Mouse (Mus musculus) midbrain, embryonic 11.5 days (tissue): ENCODE measurements around the gene Vmn1r221. TPM values are rescaled to one million over a fixed set of nuclear protein-coding genes. Genes with fewer than 3 reads are reported as not detected.
"Not testable (repeated sequence)": the region's sequence is repeated elsewhere in the genome, so short reads cannot be mapped to it uniquely, and the experiment has no call there.

ENCODE experiments used
- ATAC-seq: fragments of 200-750 bp; cut with Nextera tagmentation; 2 replicates; pipeline ENCODE4 v1.8.0; 2017; ENCODE audit warnings: moderate TSS enrichment, moderate library complexity; ENCODE audit not compliant: low FRiP score
- DNase-seq: peaks from one replicate; pipeline ENCODE4 v3.0.0; 2015; ENCODE audit warnings: low spot score; ENCODE audit errors: missing footprints
- H3K27ac ChIP-seq: fragments of 300-500 bp; sonication (generic); 2 replicates; pipeline ENCODE4 v1.5.1; 2014; ENCODE audit warnings: low read depth, low read length
- H3K27me3 ChIP-seq: fragments of 300-500 bp; sonication (generic); 2 replicates; pipeline ENCODE4 v1.6.1; 2014; ENCODE audit warnings: mild to moderate bottlenecking, low read length, moderate library complexity, mixed read lengths; ENCODE audit not compliant: control insufficient read depth, insufficient read depth
- H3K36me3 ChIP-seq: fragments of 300-500 bp; sonication (generic); 2 replicates; pipeline ENCODE4 v1.6.1; 2014; ENCODE audit warnings: mild to moderate bottlenecking, low read length, moderate library complexity, mixed read lengths; ENCODE audit not compliant: control insufficient read depth, insufficient read depth
- H3K4me1 ChIP-seq: fragments of 300-500 bp; sonication (generic); 2 replicates; pipeline ENCODE4 v1.6.1; 2014; ENCODE audit warnings: low read length; ENCODE audit not compliant: control insufficient read depth, insufficient read depth
- H3K4me2 ChIP-seq: fragments of 300-500 bp; sonication (generic); 2 replicates; pipeline ENCODE4 v1.6.1; 2014; ENCODE audit warnings: mild to moderate bottlenecking, moderate library complexity
- H3K4me3 ChIP-seq: fragments of 300-500 bp; sonication (generic); 2 replicates; pipeline ENCODE4 v1.5.1; 2014; ENCODE audit warnings: low read depth, low read length
- H3K9ac ChIP-seq: fragments of 300-500 bp; sonication (generic); 2 replicates; pipeline ENCODE4 v1.6.1; 2014; ENCODE audit warnings: low read length
- H3K9me3 ChIP-seq: fragments of 300-500 bp; sonication (generic); 2 replicates; pipeline ENCODE4 v1.6.1; 2016; ENCODE audit warnings: low read length; ENCODE audit not compliant: control insufficient read depth
- WGBS: fragments of 180-500 bp; shearing (Covaris S2); extraction: QIAGEN DNeasy Blood & Tissue Kit; methylation state at CpG from one replicate; pipeline ENCODE4 v1.1.7; 2014; 5-methylcytosine and 5-hydroxymethylcytosine counted together
- polyA plus RNA-seq: library from polyadenylated mRNA; unstranded; fragments of >200 nt; fragmentation: Nextera tagmentation; extraction: Ambion mirVana; gene quantifications from 2 replicates; pipeline ENCODE4 v1.2.1, GENCODE M21; 2014

Vmn1r221 gene
- polyA plus RNA-seq, result not detected in 2 replicates

DNA sequence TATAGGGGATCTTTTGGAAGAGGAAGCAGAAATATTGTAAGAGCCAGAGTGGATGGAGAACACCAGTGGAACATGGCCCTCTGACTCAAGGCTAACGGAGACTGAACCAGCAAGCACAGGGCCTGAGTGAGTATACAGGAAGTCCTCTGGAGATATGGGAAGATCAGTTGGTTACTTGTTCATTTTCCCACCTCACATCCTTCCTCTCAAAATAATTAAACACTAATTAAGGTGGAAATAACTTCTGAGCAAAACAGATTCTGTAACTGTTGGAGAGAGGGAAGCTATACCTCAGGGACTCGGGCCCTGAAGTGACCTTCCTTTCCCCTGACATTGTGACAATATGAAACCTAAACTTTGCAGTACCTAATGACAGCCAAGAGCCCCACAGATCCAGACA is at the start of gene Vmn1r221:
Vmn1r221 (plus strand) TSS at position 301 of the 400 bp plus-strand sequence.
- DNase-seq, H3K27ac ChIP-seq, H3K4me3 ChIP-seq, H3K4me1 ChIP-seq, ATAC-seq, H3K27me3 ChIP-seq, H3K36me3 ChIP-seq, H3K4me2 ChIP-seq, H3K9me3 ChIP-seq, H3K9ac ChIP-seq: not testable (repeated sequence)
- 85% methylated on average over 2 of the region's 2 CpGs for whole genome bisulfite sequencing

DNA sequence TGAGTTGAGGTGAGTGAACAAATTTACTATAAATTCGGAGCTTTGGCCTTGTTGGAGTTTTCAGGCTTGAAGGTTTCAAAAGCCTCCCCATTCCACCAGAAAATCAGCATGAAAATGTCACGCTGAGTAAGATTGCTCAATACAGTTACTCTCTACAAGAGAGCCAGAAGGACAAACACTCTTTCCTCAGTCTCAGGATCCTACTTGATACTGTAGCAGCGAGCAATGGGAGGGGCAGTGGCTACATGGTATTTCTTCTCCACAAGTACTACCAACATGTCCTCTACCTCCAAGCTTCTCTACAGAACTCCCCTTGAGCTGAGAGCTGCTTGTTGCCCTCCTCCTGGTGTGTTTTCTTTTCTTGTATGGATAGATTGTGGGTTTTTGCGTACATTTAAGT is 47.5 kb upstream of the Vmn1r221 start:
- not testable (repeated sequence) for ATAC-seq, H3K9ac ChIP-seq, H3K4me1 ChIP-seq, H3K9me3 ChIP-seq, H3K27ac ChIP-seq, H3K27me3 ChIP-seq, H3K36me3 ChIP-seq, H3K4me3 ChIP-seq, H3K4me2 ChIP-seq, DNase-seq
- 89% methylated on average over 4 of the region's 4 CpGs for WGBS

DNA sequence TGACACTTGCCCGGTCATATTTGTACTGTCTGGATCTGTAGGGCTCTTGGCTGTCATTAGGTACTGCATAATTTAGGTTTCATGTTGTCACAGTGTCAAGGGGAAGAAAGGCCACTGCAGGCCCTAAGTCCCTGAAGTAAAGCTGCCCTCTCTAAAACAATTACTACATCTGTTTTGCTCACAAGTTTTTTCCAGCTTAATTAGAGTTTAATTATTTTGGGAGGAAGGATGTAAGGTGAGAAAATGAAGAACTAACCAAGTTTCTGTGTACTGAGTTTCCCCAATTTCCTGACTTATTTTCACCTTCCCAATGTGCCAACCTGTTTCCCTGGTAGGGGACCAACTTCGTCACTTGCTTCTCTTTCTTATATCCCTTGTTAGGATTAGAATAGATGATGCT is 26.1 kb upstream of the Vmn1r221 start, which contains the start of gene Vmn1r220:
Vmn1r220 (minus strand) TSS at position 101 of the 400 bp plus-strand sequence.
- no peak within 1 kb of the TSS for H3K9ac ChIP-seq
- H3K27ac ChIP-seq, result no peak within 1 kb of the TSS
- H3K9me3 ChIP-seq, result no peaks in the 10 kb centered on the region
- H3K36me3 ChIP-seq, result no peaks in the 10 kb centered on the region
- H3K4me2 ChIP-seq, result no peak within 1 kb of the TSS
- DNase-seq (no peak), ATAC-seq (no peak)
- H3K27me3 ChIP-seq, result no peaks in the 10 kb centered on the region
- H3K4me3 ChIP-seq, result no peak within 1 kb of the TSS
- no peaks in the 10 kb centered on the region for H3K4me1 ChIP-seq
- WGBS, result 84% methylated on average over 2 of the region's 2 CpGs

DNA sequence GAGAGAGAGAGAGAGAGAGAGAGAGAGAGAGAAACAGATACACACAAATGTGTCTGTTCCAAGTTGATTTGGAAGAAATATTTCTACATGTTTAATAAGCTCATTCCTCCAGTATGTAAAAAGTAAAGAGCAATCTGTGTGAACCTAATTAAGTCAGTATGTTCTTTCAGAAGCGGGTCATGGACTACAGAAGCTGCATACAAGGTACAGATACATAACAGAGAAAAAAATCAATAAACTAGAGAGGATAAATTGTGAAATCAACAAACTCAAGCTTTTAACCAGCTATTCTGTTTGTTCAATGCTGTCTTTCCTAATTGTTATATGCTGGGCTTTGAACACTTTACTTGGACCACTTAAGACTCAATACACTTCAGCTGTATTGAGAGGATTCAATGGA is 10.0 kb upstream of the Vmn1r221 start:
- 88% methylated on average over 1 of the region's 1 CpGs for WGBS
- H3K27ac ChIP-seq, H3K4me3 ChIP-seq, H3K9me3 ChIP-seq, DNase-seq, H3K9ac ChIP-seq, H3K36me3 ChIP-seq, H3K4me2 ChIP-seq, ATAC-seq, H3K27me3 ChIP-seq, H3K4me1 ChIP-seq: not testable (repeated sequence)

DNA sequence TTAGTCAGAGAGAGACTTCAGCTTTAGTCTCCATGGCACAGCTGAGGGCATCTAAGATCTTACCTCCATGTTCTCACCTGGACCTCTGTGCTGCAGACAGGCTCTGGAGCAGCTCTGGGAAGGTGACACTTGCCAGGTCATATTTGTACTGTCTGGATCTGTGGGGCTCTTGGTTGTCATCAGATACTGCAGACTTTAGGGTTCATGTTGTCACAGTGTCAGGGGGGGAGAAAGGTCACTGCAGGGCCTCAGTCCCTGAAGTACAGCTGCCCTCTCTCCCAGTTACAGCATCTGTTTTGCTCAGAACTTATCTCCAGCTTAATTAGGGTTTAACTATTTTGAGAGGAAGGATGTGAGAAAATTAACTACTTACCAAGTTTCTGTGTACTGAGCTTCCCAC is 21.9 kb downstream of the Vmn1r221 start, which contains the start of gene Vmn1r222:
Vmn1r222 (minus strand) TSS at position 101 of the 400 bp plus-strand sequence.
- not testable (repeated sequence) for H3K9ac ChIP-seq, H3K4me3 ChIP-seq, H3K27me3 ChIP-seq, DNase-seq, H3K4me1 ChIP-seq, H3K36me3 ChIP-seq, H3K4me2 ChIP-seq, ATAC-seq, H3K9me3 ChIP-seq, H3K27ac ChIP-seq

DNA sequence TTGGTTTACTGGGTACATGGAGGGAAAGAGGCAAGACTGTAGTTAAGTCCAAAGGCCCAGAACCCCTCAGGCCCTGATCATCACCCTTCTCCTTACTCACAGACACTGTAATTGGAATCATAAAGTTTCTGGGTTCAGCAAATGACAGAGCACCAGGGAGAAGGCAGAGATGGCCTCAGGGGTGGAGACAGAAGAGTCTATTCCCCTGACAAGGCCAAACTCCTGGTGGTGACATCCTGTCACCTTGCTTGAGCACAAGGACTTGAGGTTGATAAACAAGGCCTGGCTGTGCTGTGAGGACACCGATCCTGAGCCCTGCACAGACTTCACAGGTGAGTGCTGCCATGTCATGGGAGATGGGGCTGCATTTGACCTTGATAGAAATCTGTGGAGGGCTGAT is 32.9 kb downstream of the Vmn1r221 start, which contains the start of gene Vmn1r223:
Vmn1r223 (plus strand) TSS at position 301 of the 400 bp plus-strand sequence.
- H3K27ac ChIP-seq, H3K36me3 ChIP-seq, H3K4me1 ChIP-seq, H3K9me3 ChIP-seq, H3K27me3 ChIP-seq, H3K4me3 ChIP-seq, ATAC-seq, H3K4me2 ChIP-seq, DNase-seq, H3K9ac ChIP-seq: not testable (repeated sequence)
- WGBS, result 85% methylated on average over 1 of the region's 1 CpGs

DNA sequence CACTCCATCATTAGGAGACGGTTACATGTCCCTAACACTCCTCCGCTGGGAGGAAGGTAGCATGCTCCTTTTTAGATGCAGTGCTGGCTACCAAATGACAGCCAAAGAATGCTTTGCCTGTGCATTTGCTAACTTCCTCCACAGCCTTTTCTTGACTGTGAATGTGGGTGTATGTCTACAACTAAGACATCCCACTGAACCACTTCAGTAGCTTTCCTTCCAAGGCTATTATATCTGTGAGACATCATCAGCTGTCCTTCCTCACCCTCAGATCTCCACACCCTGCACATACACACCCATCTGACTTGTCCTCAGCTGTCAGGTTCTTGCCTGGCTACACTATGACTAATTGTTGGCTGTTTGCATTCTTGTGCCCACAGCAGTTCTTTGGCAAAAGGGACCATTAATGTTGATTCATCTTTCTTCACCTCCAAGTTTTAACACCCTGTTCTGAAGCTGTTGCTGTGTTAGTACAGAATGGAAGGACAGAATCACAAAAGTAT is 44.7 kb downstream of the Vmn1r221 start:
- WGBS, result 85% methylated on average over 2 of the region's 2 CpGs
- Histone ChIP-seq H3K4me3 (no peak overlapping the region), H3K27me3 (no peaks in the 10 kb centered on the region), H3K4me2 (no peak overlapping the region), H3K9ac (no peak overlapping the region), H3K27ac (no peak overlapping the region), H3K4me1 (no peaks in the 10 kb centered on the region), H3K9me3 (no peaks in the 10 kb centered on the region), H3K36me3 (no peaks in the 10 kb centered on the region)
- ATAC-seq (no peak), DNase-seq (no peak)

DNA sequence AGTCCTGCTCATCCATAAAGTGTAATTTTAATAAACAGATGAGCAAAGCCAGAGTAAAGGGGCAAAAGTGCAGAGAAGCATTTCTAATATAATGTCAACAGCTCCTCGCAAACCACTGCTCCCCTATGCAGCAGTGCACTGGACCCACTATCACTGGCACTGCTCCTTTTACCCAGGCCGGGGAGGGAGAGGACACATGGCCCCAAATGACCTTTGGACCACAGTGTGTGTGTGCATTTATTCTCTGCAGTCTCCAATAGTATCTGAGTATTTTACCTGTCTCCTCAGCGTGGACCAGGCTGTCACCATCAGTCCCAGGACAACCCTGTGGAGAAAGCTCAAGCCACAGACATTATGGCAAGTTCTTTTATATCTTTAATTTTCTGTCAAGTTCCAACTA is 54.7 kb downstream of the Vmn1r221 start:
- H3K4me2 ChIP-seq, H3K27me3 ChIP-seq, H3K27ac ChIP-seq, DNase-seq, H3K4me1 ChIP-seq, H3K9ac ChIP-seq, H3K9me3 ChIP-seq, H3K4me3 ChIP-seq, H3K36me3 ChIP-seq: not testable (repeated sequence)
- WGBS, result 79% methylated on average over 3 of the region's 3 CpGs
- ATAC-seq, result 0 out of 2 replicates have a peak, but pooled peaks have one; percentile 30

DNA sequence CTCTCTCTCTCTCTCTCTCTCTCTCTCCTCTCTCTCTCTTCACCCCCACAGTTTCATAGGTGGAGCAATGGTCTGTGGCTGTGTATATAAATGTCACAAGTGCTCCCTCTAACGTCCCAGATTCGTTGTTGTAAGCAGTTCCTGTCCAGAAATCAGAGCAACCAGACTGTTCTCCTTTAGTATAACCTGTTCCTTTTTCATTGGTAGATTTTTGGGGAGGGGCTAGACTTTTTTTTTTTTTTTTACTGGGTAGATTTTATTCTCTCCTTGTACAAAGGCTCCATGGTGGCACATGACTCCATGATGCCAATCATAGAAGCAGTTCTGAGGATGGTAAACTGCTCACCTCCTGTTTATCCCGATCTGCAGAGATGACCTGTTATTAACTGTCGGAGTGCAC is 55.2 kb downstream of the Vmn1r221 start:
- H3K9me3 ChIP-seq, H3K4me3 ChIP-seq, H3K9ac ChIP-seq, H3K36me3 ChIP-seq, H3K4me2 ChIP-seq, DNase-seq, H3K27ac ChIP-seq, H3K27me3 ChIP-seq, H3K4me1 ChIP-seq: not testable (repeated sequence)
- peak; percentile 73; the same call in 1 of the 2 replicates for ATAC-seq
- 50% methylated on average over 4 of the region's 4 CpGs for WGBS
